7 mouse cellular contexts compared by ENCODE assay signal in genomic region chr12:113141531-113141973, GRCm38 (mm10). TPM values are rescaled to one million over a fixed set of nuclear protein-coding genes. Genes with fewer than 3 reads are reported as not detected.
DNase-seq lines count a peak whose midpoint lies in the region; ATAC-seq and TF ChIP-seq lines count a peak whose summit lies in the region.

No protein-coding gene starts in this region.

- intact Hi-C loops in gastrocnemius, postnatal 14 days (cut with DNase I; ENCODE audit: low total_unique reads): no loop called here

- H3K4me1 ChIP-seq in E14TG2a.4 (replicated peaks; ENCODE audit: low read depth, low read length): peaks cover 77% of the 10 kb centered on the region
- H3K4me1 ChIP-seq in hindbrain, embryonic 16.5 days (ENCODE audit: control insufficient read depth, insufficient read depth, low read depth, low read length): peaks cover 43% of the 10 kb centered on the region
- peaks cover 14 to 16% of the 10 kb centered on the region in 2 experiments for H3K4me1 ChIP-seq in liver, embryonic 14.5 days (replicated peaks; ENCODE audit: control insufficient read depth in 2 of 2, insufficient read depth in 2 of 2, low read length in 1 of 2)
- H3K4me1 ChIP-seq in neural tube, embryonic 15.5 days: peaks cover 58% of the 10 kb centered on the region

- no peak for TF ChIP-seq EP300 in liver, embryonic 14.5 days (IDR thresholded peaks at IDR 0.05; ENCODE audit: low read depth)

- H3K27ac ChIP-seq in hindbrain, embryonic 16.5 days (ENCODE audit: low read depth, low read length): peak overlapping the region; percentile 77
- H3K27ac ChIP-seq in liver, embryonic 14.5 days: no peak overlapping the region
- peak overlapping the region; percentile 89 for H3K27ac ChIP-seq in neural tube, embryonic 15.5 days (replicated peaks)

- 23% methylated on average over 8 of the region's 8 CpGs for WGBS in hindbrain, embryonic 16.5 days
- WGBS in liver, embryonic 14.5 days (ENCODE audit: insufficient replicate concordance): 22% methylated on average over 8 of the region's 8 CpGs
- WGBS in neural tube, embryonic 15.5 days: 25% methylated on average over 8 of the region's 8 CpGs

- H3K4me3 ChIP-seq in E14TG2a.4 (replicated peaks; ENCODE audit: low read length): peak overlapping the region; percentile 90
- H3K4me3 ChIP-seq in hindbrain, embryonic 16.5 days (ENCODE audit: low read length): peak overlapping the region; percentile 60
- H3K4me3 ChIP-seq in liver, embryonic 14.5 days (ENCODE audit: insufficient read depth in 1 of 2, low read depth in 2 of 2, low read length in 2 of 2): peak overlapping the region; percentile 57 to 65
- H3K4me3 ChIP-seq in neural tube, embryonic 15.5 days (replicated peaks): peak overlapping the region; percentile 71

- peaks cover 59% of the 10 kb centered on the region for H3K36me3 ChIP-seq in E14TG2a.4 (ENCODE audit: insufficient read depth, low read length)
- H3K36me3 ChIP-seq in hindbrain, embryonic 16.5 days (ENCODE audit: control insufficient read depth, insufficient read depth, low read length): peaks cover under 1% of the 10 kb centered on the region
- peaks cover 6% of the 10 kb centered on the region for H3K36me3 ChIP-seq in liver, embryonic 14.5 days (replicated peaks; ENCODE audit: control insufficient read depth, insufficient read depth, low read depth)
- H3K36me3 ChIP-seq in neural tube, embryonic 15.5 days: peaks cover 38% of the 10 kb centered on the region

- H3K9me3 ChIP-seq in E14TG2a.4 (ENCODE audit: low read length): no peaks in the 10 kb centered on the region
- no peaks in the 10 kb centered on the region for H3K9me3 ChIP-seq in hindbrain, embryonic 16.5 days (ENCODE audit: control insufficient read depth, low read length)
- no peaks in the 10 kb centered on the region for H3K9me3 ChIP-seq in liver, embryonic 14.5 days (ENCODE audit: control insufficient read depth, low read length)
- H3K9me3 ChIP-seq in neural tube, embryonic 15.5 days (replicated peaks): no peaks in the 10 kb centered on the region

- H3K9ac ChIP-seq in hindbrain, embryonic 16.5 days (ENCODE audit: low read depth, low read length): peak overlapping the region; percentile 75
- H3K9ac ChIP-seq in liver, embryonic 14.5 days (replicated peaks): no peak overlapping the region
- peak overlapping the region; percentile 59 for H3K9ac ChIP-seq in neural tube, embryonic 15.5 days (replicated peaks)

- H3K27me3 ChIP-seq in E14TG2a.4 (ENCODE audit: insufficient read depth, low read length): peaks cover 24% of the 10 kb centered on the region
- H3K27me3 ChIP-seq in hindbrain, embryonic 16.5 days (replicated peaks; ENCODE audit: control insufficient read depth, insufficient read depth, low read length): no peaks in the 10 kb centered on the region
- peaks cover 26% of the 10 kb centered on the region for H3K27me3 ChIP-seq in liver, embryonic 14.5 days (ENCODE audit: control insufficient read depth, insufficient read depth, low read length)
- 0 out of 2 replicates have a peak, but pooled peaks cover 4% of the 10 kb centered on the region for H3K27me3 ChIP-seq in neural tube, embryonic 15.5 days (replicated peaks)

- TF ChIP-seq CTCF in E14TG2a.4 (conservative IDR thresholded peaks at IDR 0.05; ENCODE audit: low read length): no peak
- TF ChIP-seq CTCF in liver, embryonic 14.5 days (IDR thresholded peaks at IDR 0.05; ENCODE audit: low read depth): no peak

- no peak for ATAC-seq in hindbrain, embryonic 16.5 days
- no peak for ATAC-seq in liver, embryonic 14.5 days (ENCODE audit: insufficient read depth)
- no peak for ATAC-seq in neural tube, embryonic 15.5 days (ENCODE audit: low FRiP score)

- DNase-seq in adipocyte (ENCODE audit: low spot score): peak; percentile 57
- peak; percentile 63 for DNase-seq in gastrocnemius, postnatal 14 days
- no peak for DNase-seq in liver, embryonic 14.5 days (ENCODE audit: low read depth in 3 of 3, low spot score in 3 of 3)
- no peak for DNase-seq in thymus, postnatal 25 days

- H3K4me2 ChIP-seq in hindbrain, embryonic 16.5 days (ENCODE audit: low read length): peak overlapping the region; percentile 69
- H3K4me2 ChIP-seq in liver, embryonic 14.5 days (ENCODE audit: low read depth): peak overlapping the region; percentile 94
- peak overlapping the region; percentile 60 for H3K4me2 ChIP-seq in neural tube, embryonic 15.5 days

RNA-seq across cellular contexts. Expression of gene Crip2, which starts 1.5 kb away (rescaled TPM):
- 10 to 100 TPM; 82.5 to 84.7 TPM for total RNA-seq in gastrocnemius, postnatal 14 days (2021)
- 342 and 346 TPM in 2 replicates for polyA plus RNA-seq in hindbrain, embryonic 16.5 days (2015; fragmentation: Nextera tagmentation; extraction: Ambion mirVana)
- 29.3 and 37.4 TPM in 2 replicates for polyA plus RNA-seq in liver, embryonic 14.5 days (2012; rRNA removed)
- 35.0 and 38.1 TPM in 2 replicates for polyA plus RNA-seq in liver, embryonic 14.5 days (2014; fragmentation: Nextera tagmentation; extraction: Ambion mirVana)
- 259 and 289 TPM in 2 replicates for polyA plus RNA-seq in neural tube, embryonic 15.5 days (2015; fragmentation: Nextera tagmentation; extraction: Ambion mirVana)

RNA-seq across cellular contexts. Expression of gene Crip1, which starts 4.6 kb away (rescaled TPM):
- 100 to 1,000 TPM; 115 to 139 TPM for total RNA-seq in gastrocnemius, postnatal 14 days (2021)
- polyA plus RNA-seq in hindbrain, embryonic 16.5 days (2015; fragmentation: Nextera tagmentation; extraction: Ambion mirVana): 29.8 and 40.7 TPM in 2 replicates
- polyA plus RNA-seq in liver, embryonic 14.5 days (2012; rRNA removed): 41.5 and 87.7 TPM in 2 replicates
- 100.0 and 101 TPM in 2 replicates for polyA plus RNA-seq in liver, embryonic 14.5 days (2014; fragmentation: Nextera tagmentation; extraction: Ambion mirVana)
- polyA plus RNA-seq in neural tube, embryonic 15.5 days (2015; fragmentation: Nextera tagmentation; extraction: Ambion mirVana): 53.4 and 404 TPM in 2 replicates

RNA-seq across cellular contexts. Expression of gene Tedc1, which starts 14.7 kb away (rescaled TPM):
- total RNA-seq in gastrocnemius, postnatal 14 days (2021): 1 to 10 TPM in 1 of 2 experiments, under 1 TPM in 1; 0.69 to 1.6 TPM
- polyA plus RNA-seq in hindbrain, embryonic 16.5 days (2015; fragmentation: Nextera tagmentation; extraction: Ambion mirVana): 14.5 and 18.3 TPM in 2 replicates
- 8.2 and 12.0 TPM in 2 replicates for polyA plus RNA-seq in liver, embryonic 14.5 days (2012; rRNA removed)
- 6.4 and 6.8 TPM in 2 replicates for polyA plus RNA-seq in liver, embryonic 14.5 days (2014; fragmentation: Nextera tagmentation; extraction: Ambion mirVana)
- polyA plus RNA-seq in neural tube, embryonic 15.5 days (2015; fragmentation: Nextera tagmentation; extraction: Ambion mirVana): 19.6 and 36.6 TPM in 2 replicates

RNA-seq across cellular contexts. Expression of gene Mta1, which starts 43.5 kb away (rescaled TPM):
- 10 to 100 TPM; 34.6 to 35.4 TPM for total RNA-seq in gastrocnemius, postnatal 14 days (2021)
- 13.4 and 14.6 TPM in 2 replicates for polyA plus RNA-seq in hindbrain, embryonic 16.5 days (2015; fragmentation: Nextera tagmentation; extraction: Ambion mirVana)
- polyA plus RNA-seq in liver, embryonic 14.5 days (2012; rRNA removed): 22.4 and 22.6 TPM in 2 replicates
- polyA plus RNA-seq in liver, embryonic 14.5 days (2014; fragmentation: Nextera tagmentation; extraction: Ambion mirVana): 4.7 and 6.3 TPM in 2 replicates
- polyA plus RNA-seq in neural tube, embryonic 15.5 days (2015; fragmentation: Nextera tagmentation; extraction: Ambion mirVana): 14.3 and 15.0 TPM in 2 replicates

RNA-seq across cellular contexts. Expression of gene Tmem121, which starts 44.2 kb away (rescaled TPM):
- total RNA-seq in gastrocnemius, postnatal 14 days (2021): under 1 TPM; 0.33 to 0.47 TPM
- 50.8 and 52.2 TPM in 2 replicates for polyA plus RNA-seq in hindbrain, embryonic 16.5 days (2015; fragmentation: Nextera tagmentation; extraction: Ambion mirVana)
- 0.29 and 0.54 TPM in 2 replicates for polyA plus RNA-seq in liver, embryonic 14.5 days (2012; rRNA removed)
- polyA plus RNA-seq in liver, embryonic 14.5 days (2014; fragmentation: Nextera tagmentation; extraction: Ambion mirVana): 0.11 TPM in 1 of 2 replicates, not detected in the other
- 47.2 and 52.2 TPM in 2 replicates for polyA plus RNA-seq in neural tube, embryonic 15.5 days (2015; fragmentation: Nextera tagmentation; extraction: Ambion mirVana)

Comparison
In these comparisons a context has a peak if more than half of its experiments do, and no peak if none do; other contexts are left out.
1. DNase-seq: peak in adipocyte (single experiment) and gastrocnemius, postnatal 14 days (single experiment); none in liver, embryonic 14.5 days (0 of 3) and thymus, postnatal 25 days (single experiment).
2. Peak in every context shown above with its lines, with median percentiles within 50 percentile points of each other: H3K4me3 ChIP-seq and H3K4me2 ChIP-seq.